Mouse (Mus musculus): Measurements from ENCODE around the gene Wscd2.

The Wscd2 gene

GRCm38 (mm10) chr5:113480451-113480850 lies 9.7 kb upstream of the Wscd2 start:
- DNase-seq (ENCODE audit: low read depth, low spot score), result no peak

GRCm38 (mm10) chr5:113485584-113486162 lies 4.5 kb upstream of the Wscd2 start:
- no peak for DNase-seq (ENCODE audit: low read depth, low spot score)

- no peak for DNase-seq (ENCODE audit: low read depth, low spot score)
These were observed 2.3 kb upstream of the Wscd2 start for GRCm38 (mm10) chr5:113487879-113488278.

GRCm38 (mm10) chr5:113489617-113490016 lies 516 bp upstream of the Wscd2 start:
- no peak for DNase-seq (ENCODE audit: low read depth, low spot score)

GRCm38 (mm10) chr5:113490467-113491260 lies 531 bp downstream of the Wscd2 start:
- no peak for DNase-seq (ENCODE audit: low read depth, low spot score)

GRCm38 (mm10) chr5:113491552-113491951 lies 1.4 kb downstream of the Wscd2 start:
- no peak for DNase-seq (ENCODE audit: low read depth, low spot score)

- no peak for DNase-seq (ENCODE audit: low read depth, low spot score)
These were observed 1.9 kb downstream of the Wscd2 start for GRCm38 (mm10) chr5:113491988-113492387.

GRCm38 (mm10) chr5:113492417-113493035 lies 2.4 kb downstream of the Wscd2 start:
- DNase-seq (ENCODE audit: low read depth, low spot score), result no peak

GRCm38 (mm10) chr5:113493997-113494396 lies 3.9 kb downstream of the Wscd2 start:
- no peak for DNase-seq (ENCODE audit: low read depth, low spot score)

GRCm38 (mm10) chr5:113496926-113497325 lies 6.8 kb downstream of the Wscd2 start:
- no peak for DNase-seq (ENCODE audit: low read depth, low spot score)

GRCm38 (mm10) chr5:113499421-113499820 lies 9.3 kb downstream of the Wscd2 start:
- no peak for DNase-seq (ENCODE audit: low read depth, low spot score)

- peak; percentile 48 for DNase-seq (ENCODE audit: low read depth, low spot score)
These were observed 13.1 kb downstream of the Wscd2 start for GRCm38 (mm10) chr5:113503276-113503675.

GRCm38 (mm10) chr5:113504654-113505053 lies 14.5 kb downstream of the Wscd2 start:
- DNase-seq (ENCODE audit: low read depth, low spot score), result no peak

GRCm38 (mm10) chr5:113506065-113506464 lies 15.9 kb downstream of the Wscd2 start:
- no peak for DNase-seq (ENCODE audit: low read depth, low spot score)

GRCm38 (mm10) chr5:113506779-113507178 lies 16.6 kb downstream of the Wscd2 start:
- DNase-seq (ENCODE audit: low read depth, low spot score), result no peak

- DNase-seq (ENCODE audit: low read depth, low spot score), result no peak
These were observed 19.0 kb downstream of the Wscd2 start for GRCm38 (mm10) chr5:113509167-113509566.

GRCm38 (mm10) chr5:113513640-113514039 lies 23.5 kb downstream of the Wscd2 start:
- DNase-seq (ENCODE audit: low read depth, low spot score), result peak; percentile 73

GRCm38 (mm10) chr5:113514062-113514461 lies 23.9 kb downstream of the Wscd2 start:
- DNase-seq (ENCODE audit: low read depth, low spot score), result peak; percentile 94

GRCm38 (mm10) chr5:113516119-113516872 lies 26.2 kb downstream of the Wscd2 start:
- no peak for DNase-seq (ENCODE audit: low read depth, low spot score)

- DNase-seq (ENCODE audit: low read depth, low spot score), result no peak
These were observed 26.8 kb downstream of the Wscd2 start for GRCm38 (mm10) chr5:113516873-113517336.

GRCm38 (mm10) chr5:113517387-113517786 lies 27.3 kb downstream of the Wscd2 start:
- no peak for DNase-seq (ENCODE audit: low read depth, low spot score)

GRCm38 (mm10) chr5:113521037-113521436 lies 30.9 kb downstream of the Wscd2 start:
- DNase-seq (ENCODE audit: low read depth, low spot score), result no peak

All from telencephalon, adult 2 months (tissue).